Mouse (Mus musculus) thymus, postnatal 10 days (tissue): ENCODE data around the gene Ildr1.

Source experiments
- DNase-seq, 2 experiments: peaks; one replicate each; pipeline ENCODE4 v3.0.0; 2021; ENCODE audit warnings: low spot score in 2 of 2

Ildr1 gene

DNA sequence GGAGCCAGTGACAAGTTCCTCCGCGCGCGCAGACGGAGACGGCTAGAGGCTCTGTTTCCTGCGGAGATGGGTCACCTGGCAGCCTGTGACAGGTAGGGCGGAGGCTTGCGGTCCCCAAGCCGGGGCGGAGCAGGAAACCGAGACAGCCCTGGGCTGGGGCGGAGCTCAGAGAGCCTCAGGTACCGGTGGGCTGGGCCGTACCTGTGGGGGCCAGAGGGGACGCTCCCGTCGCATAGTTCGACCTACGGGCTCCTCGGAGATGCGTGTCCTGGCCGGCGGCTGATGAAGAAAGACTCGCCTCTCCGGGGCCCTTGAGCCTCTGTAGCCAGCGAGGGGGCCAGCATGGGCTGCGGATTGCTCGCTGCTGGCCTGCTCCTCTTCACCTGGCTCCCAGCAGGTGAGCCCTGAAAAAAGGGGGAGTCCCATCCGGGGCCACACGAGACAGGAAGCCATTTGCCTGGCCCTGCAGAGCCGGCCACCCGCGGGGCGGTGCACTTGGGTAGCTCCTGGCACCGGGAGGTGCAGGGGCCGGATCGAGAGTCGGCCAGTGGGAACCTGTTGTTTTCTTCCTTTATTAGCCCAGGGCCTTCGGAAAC, at the start of gene Ildr1:
TSS of gene Ildr1 (plus strand) at position 161 of the 596 bp plus-strand sequence.
- DNase-seq: peak in 1 of 2 experiments; percentile 7

DNA sequence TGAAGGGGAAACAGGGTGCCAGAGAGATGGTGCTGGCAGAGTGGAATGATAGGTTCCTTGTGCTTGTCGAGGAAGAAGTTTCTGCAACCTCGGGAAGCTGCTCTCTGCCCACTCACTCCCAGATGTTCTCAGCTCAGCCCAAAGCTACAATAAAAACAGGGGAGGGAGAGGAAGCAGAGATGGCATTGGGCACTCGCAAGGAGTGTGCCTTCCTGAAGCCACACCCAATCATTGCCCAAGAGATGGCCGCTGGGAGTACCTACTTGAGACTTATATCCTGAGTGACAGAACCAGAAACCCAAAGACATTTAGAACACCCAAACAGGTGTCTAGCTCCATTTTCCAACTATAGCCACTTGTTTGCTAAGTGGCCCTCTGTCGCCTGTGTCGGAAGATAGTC, 48.7 kb upstream of the Ildr1 start:
- no peak for DNase-seq

DNA sequence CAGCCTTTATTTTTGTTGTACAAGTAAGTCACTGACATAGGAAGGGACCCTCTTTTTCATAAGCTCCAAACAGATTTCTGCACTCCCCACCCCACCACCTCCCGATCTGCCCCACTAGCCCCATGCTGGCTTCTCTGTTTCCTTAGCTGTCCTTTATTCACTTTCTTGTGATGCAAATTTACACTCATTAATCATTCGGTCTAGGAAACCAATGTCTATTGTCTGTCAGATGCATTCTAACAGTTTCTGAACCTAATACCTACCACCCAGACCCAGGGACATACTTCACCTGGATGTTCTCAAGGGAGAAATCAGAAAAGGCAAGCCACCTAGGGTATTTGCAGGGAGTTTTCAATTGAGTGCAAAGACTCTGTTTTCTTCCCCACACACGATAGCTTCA, 44.5 kb upstream of the Ildr1 start:
- DNase-seq: no peak

DNA sequence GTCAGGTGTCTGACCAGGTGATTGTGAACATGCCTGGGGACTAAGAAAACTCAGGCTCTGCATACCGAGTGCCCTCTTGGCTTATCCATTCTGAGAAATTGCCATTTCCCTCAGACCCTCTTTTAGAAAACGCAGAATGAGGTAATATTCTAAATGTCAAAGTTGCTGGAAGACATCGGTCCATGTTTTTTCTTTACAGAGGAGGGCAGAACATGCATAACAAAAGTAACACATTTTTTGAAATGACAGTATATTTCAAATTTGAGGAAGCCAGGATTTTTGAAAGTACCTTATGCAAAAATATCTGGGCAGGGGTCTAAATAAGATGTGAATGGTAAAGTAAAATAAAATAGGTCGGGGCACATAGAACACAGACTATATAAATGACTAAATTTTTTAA, 43.3 kb upstream of the Ildr1 start:
- no peak for DNase-seq

DNA sequence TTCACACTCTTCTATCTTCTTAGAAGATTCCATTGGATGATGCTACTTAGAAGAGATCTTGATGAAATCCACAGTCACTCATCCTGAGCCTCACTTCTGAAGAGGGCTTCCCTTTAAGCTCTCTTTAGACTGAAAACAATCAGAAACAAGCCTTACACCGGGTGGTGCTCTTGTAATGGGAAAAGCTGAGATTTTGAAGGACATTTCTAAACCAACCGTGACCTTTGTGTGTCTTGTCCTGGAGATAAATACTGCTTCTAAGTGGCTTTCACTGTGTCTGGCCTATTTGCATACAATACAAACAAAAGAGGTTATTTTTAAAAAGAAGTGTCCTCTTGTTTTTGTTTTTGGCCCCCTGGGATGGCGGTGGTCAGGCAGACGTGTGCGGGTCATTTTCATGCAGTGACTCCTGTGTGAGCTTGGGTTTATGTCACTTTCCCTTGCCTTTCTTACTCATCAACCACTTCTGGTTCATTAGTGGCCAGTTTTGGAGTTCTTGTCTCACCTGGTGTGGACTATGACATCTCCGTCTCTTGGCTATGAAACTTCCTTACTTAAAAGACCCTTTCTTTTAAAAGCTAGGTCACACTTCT, 42.5 kb upstream of the Ildr1 start:
- DNase-seq: no peak

DNA sequence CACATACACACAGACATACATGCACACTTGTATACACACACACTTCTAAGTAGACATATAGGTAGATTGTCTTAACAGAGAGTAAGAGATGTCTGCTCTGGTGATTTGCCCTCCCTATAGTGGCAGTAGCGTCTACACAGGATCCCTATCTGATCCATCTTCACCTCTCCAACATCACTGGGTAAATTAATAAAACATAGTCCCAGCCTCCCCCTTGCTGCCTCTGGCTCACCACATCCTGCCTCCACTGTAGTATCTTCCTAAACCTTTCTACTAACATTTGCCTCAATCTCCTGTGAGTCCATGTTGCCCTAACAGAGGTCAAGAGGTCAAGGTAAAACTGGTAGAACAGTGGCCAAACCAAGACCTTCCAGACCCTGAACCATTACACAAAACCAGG, 38.6 kb upstream of the Ildr1 start:
- DNase-seq: no peak

DNA sequence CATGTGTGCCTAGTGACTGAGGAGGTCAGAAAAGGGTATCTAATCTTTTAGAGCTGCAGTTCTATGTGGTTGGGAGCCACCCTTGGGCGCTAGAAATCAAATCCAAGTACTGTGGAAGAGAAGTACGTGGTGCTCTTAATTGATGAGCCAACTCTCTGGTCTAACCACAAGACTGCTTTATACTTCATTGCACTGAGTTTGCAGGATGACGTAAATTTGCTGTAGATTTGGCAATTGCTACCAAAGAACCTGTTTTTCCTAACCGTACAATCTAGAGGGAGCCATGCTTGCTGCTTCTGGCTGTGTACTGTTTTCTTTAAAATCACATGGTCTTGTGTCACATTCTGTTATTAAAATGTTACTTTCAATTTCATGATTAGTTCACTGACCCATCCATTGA, 37.9 kb upstream of the Ildr1 start:
- no peak for DNase-seq

DNA sequence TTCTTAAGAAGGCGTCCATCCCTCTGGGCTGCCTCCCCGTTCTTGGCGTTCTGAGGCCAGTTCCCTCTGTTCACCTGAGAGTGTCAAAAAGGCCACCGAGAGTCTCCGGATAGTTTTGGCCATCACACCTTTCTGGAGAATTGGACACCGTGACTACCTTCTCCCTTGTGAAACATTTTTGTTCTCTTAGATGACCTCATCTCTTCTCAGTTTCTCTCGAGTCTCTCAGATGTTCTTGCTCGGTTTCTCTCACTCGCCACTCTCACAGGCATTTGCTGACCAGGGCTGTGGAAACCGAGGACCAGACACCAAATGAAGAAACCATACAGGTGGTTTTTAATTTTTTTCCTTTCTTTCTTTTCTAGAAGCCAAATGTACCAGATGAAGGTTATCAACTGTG, 32.4 kb upstream of the Ildr1 start:
- DNase-seq: no peak

DNA sequence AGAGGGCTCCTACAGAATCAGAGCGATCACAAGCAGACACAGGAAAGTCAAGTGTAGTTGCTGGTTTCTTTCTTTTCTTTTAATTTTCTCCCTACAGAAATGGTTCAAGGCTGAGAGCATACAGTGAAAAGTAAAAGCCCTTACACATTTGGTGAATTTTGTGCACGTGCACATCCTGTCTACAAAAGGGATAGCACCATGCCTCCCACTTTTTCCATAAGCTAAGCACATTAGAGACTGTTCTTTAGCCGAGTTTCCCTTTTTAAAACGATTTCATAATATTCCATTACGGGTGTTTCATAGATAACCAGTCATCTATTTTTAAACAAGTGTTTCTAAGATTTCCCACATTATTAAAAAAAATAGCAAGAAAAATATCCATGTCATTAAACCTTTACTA, 30.3 kb upstream of the Ildr1 start:
- DNase-seq: no peak

DNA sequence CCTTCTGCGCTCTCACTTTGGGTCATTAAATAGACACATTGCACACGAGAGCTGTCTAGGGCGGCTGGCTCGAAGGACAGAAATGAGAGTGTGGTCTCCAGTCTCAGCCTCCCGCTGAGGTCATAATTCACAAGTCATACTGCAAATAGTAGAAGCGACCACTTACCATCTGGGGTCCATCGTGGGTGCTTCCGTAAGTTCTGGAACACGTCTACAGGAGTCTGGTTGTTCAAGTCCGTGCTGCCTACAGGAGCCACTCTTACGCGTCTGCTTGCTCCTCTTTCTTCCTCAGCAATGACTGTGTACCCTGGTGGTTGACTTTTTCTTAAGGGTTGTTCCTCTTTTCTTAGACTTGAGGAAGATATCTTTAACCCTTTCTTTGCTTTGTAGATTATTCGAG, 28.0 kb upstream of the Ildr1 start, which contains the start of gene Cd86:
TSS of gene Cd86 (minus strand) at position 300 of the 400 bp plus-strand sequence.
- DNase-seq: no peak

DNA sequence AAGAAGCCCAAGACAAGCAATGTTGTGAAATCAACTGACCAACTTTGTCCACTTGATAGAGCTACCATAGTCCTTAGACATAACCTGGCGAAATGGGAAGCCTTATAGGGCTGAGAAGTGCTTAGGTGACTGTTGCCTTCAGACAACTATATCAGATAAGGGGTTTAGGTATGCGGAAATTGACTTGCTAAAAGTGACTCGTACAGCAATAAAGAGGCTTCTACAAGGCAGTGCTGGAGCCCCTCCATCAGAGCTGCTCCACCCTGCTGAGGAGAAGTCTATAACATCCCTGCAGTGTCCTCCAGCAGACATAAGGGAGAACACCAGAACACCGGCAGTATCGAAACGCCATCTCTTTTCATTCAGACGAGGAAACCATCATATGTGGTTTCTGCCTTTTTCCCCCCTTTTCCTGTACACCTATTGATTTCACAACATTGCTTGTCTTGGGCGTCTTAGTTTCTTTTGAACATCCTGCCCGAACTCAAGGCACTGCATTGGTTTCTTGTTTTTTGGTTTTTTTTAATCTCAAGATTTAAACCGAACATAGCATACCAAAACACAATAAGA, 27.2 kb upstream of the Ildr1 start:
- DNase-seq: no peak

DNA sequence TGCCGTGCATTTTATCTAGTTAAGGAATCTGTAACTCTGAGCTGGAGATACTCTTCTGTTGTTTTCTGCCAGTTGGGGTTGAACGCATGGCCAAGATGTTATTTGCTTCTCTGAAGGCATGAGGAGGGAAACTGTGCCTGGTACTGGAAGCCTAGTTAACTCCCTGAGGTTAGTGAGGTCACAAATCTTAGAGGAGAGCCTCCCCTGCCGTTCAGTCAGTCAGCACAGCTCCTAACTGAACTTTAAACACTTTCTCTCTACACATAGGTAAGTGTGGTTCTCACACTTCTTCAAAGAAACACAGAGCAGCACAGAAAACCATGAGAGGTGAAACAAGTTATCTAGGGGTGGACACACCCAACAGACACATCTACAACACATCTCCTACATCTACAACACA, 23.2 kb upstream of the Ildr1 start:
- DNase-seq: no peak

DNA sequence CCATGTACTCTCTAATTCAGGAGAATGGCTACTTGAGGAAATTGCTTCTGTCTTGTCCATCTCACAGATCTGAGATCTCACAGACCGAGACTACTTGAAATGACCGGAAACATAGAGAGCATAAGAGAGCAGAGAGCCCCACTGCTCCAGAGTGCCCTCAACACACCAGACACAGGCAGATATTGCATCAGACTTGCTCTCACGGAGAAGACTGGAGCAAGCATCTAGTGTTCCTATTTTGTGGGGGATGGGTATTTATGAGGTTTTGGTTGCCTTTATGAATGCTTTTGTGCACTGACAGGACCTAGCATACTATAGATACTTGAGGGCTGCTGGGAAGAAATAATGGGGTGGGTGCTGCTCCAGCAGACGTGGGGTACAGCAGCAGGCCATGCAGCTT, 20.6 kb upstream of the Ildr1 start:
- DNase-seq: no peak

DNA sequence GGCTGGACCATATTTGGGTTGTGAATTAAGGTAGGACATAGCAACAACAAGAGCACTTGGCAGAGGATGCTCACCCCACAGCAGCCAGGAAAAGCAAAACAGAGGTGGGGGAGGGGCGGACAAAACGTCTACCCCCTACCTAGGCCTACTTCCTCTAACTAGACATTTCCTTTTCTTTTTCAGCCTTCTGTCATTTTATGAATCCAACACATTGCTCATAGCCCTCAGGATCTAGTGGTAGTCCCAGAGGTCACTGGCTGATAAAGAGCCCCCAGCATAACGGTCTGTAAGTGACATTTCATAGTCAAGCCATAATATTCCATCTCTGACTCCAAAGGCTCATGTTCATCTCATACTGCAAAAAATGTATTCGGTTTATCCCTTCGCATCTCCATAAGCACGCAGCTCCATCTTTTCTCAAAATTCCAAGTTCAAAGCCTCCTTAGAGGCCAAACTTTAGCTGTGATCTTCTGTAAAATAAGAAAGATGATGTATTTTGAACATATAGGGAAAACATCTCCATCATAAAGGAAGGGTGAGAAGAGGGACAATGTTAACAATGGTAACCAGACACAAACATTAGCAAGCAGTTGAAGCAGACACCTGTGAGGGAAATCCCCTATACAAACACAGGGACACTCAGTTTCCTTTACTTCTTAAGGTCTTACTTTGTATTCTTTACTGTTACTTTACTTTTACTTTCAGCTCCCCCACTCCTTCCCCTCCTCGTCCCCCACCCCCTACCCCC, 19.1 kb upstream of the Ildr1 start:
- DNase-seq: peak in 1 of 2 experiments; percentile 39

DNA sequence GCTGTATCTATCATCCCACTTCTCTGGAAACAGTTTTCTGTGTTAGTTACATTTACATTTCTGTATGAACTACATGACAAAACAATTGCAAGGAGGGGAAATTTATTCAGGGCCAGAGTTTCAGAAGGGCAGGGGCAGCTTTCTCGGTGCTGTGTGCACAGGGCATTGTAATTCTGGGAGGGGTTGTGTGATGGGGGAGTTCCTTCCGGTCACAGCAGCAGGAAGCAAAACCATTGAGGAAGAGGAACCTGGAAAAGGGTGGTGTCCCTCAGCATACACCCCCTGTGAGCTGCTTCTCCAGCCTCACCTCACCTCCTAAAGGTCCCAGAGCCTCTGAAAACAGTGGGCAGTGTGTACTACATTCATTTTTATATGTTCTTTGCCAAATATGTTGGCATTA, 18.5 kb upstream of the Ildr1 start:
- no peak for DNase-seq

DNA sequence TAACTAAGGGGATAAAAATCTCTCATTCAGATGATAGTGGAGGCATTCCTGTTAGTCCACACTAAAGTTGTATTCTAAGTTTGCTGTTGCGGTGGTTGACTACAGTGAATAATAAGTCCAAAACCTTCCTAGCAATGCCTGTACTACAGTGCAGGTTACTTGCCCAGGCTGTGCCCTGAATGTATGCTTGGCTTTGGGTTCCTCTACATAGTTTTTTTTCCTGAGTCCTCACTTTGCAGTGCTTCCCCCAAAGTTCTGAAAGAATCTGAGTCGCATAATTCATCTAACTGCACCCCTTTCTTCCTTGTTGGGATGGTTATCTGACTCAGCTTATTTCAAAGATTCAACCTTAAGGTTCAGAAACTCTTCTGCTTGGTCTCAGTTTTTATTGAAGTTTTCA, 17.9 kb upstream of the Ildr1 start:
- DNase-seq: no peak

DNA sequence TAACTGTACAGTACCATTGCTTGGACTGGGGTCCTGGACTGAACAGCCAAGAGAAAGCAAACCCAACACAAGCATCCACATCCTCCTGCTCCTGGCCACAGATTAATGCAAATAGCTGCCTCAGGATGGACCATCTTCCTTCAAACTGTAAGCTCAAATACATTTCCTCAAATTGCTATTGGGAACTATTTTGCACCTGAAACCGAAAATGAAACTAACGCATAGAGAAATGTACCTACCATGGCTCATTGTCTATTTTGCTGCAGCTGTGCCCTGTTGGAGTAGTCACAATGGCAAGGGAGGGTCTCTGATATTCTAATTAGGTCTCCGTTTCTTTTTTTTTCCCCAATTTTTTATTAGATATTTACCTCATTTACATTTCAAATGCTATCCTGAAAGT, 11.9 kb upstream of the Ildr1 start:
- no peak for DNase-seq

DNA sequence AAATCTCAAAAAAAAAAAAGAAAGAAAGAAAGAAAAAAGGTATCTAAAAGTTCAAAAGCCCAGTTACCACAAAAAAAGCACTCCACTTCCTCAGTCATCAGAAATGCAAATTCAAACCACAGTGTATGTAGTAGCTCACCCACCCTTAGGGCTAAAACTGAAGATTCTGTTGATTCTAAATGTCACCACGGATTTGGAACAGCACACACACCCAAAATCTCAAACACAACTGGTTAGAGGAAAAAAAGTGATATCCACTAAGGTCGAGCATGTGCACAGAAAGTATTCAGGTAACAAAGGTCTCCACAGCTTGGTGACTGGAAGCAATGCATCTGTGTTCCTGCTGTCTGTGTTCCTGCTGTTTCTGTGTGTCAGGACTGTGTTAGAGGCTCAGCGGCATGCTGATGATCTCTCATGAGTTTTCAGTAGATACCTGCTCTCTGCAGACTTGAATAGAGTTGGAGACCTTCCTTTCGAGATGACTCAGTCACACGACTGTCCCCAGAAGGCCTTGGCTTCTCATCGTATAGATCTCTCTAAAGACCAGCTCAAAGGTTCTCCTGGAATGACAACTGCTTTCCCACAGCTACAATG, 9.4 kb upstream of the Ildr1 start:
- no peak for DNase-seq

DNA sequence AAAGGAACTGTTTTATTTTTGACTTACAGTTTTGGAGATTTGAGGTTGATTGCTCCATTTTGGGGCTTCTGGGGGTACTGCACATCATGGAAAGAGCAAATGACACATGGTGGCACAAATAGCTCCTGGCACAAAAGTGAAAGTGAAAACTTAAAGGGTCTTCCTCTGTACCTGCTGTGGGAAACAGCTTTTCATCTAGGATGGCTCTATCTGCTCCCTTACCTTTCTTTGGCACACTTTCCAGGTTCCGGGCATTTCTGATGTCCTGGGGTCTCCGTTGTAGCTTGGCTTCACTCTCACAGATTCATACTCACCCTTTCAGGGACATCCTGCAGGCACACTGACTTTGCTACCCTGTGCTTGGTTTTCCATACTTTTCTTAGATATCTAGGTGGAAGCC, 5.7 kb upstream of the Ildr1 start:
- no peak for DNase-seq

DNA sequence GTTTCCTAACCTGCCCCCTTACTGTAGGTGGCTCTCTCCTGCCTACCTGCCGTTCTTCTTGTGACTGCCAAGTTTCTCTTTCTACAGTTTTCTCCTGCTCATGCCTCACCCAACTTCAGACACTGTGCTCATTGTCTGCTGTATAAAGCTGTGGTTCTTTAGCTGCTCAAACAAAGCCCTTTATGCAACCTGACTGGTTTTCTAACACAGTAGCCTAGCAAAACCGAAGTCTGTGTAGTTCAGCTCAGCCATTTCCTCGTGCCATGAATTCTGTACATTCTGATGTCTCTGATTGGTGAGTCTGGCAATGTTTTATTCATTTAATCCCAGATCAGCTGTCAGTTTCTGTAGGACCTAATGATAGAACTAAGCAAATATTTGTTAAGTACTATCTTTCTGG, 2.3 kb upstream of the Ildr1 start:
- DNase-seq: no peak

DNA sequence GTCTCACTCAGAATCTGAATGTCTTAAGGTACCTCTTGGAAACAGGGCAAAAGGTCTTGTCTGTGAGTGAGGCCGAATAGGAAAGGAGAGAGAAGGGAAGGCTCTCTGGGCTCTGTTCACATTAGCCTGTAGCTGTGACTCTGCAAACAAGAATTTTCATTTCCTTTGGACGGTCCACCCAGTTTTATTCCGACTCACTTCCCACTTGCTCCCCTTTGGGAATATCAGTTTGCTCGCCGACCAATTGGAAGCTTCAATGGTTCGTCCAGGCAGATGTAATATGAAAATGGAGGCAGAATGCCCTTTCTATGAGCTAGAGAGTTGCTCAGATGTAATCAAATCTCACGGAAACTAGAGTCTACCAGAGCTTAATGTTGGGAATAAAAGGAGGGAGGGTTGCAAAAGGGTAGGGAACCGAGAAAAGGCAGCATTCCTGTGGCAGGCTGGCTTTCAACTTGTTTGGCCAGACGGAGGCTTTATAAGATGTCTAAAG, 1.1 kb downstream of the Ildr1 start:
- no peak for DNase-seq

DNA sequence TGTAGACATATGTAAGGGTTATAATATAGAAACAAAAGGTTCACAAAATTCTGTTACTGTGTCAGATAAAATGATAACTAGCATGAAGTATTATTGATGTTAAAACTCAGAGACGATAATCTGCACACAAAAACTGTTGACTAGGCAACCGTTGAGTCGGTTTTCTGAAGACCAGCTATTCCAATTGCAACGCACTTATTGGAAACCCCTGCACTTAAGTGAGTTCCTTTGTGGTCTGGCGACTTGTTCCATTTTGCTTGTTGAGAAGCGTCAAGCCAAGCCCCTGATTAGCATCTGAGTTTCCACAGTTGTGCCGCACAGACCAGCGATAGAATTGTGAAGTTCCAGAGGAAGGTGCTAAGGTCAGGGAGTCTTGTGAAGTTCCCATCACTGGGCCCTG, 3.6 kb downstream of the Ildr1 start:
- no peak for DNase-seq
